Mouse (Mus musculus) frontal cortex, adult (tissue): ENCODE data around the gene Rreb1.
"Not testable (repeated sequence)": the region's sequence is repeated elsewhere in the genome, so short reads cannot be mapped to it uniquely, and the experiment has no call there.

Experiments used
- ATAC-seq: cut with Nextera tagmentation; 2 replicates; pipeline ENCODE4 v1.9.2; 2017; ENCODE audit warnings: mild to moderate bottlenecking, moderate library complexity, mixed read lengths; ENCODE audit not compliant: low TSS enrichment

Rreb1 gene

DNA sequence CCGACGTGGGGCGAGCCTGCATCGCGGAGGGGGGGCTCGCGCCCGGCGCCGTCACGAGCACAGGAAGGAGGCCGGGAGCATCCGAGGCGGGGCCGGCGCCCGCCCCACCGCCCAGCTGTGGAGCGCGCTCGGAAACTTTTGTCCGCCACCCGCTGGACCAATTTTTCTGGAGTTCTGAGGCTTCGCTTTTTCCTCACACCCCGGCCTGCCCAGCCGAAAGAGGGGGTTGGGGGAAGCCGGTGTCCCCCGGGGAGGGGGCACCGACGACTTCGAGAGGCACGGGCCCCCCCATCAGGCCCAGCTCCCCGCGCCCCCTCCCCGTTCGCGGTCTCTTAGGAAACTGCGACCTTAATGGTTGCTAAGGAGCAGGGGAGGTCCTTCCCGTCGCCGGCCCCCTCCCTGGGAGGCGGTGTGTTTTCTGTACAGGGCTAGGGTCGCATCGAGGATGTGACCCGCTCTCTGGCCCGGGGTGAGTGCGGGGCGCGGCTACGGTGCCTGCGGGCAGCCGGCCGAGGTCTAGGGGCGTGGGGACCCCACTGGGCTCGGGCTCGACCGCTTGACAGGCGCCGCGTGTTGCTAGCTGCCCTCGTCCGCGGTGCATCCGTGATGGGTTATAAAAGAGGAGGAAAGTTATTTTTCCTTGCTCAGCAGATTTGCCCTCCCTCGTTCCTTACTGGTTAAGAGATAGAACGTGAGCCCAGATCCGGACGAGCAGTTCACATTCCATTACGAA, 49.2 kb downstream of the Rreb1 start:
- ATAC-seq, result no peak

- ATAC-seq, result no peak
These were observed 49.9 kb downstream of the Rreb1 start for GRCm38 (mm10) chr13:37827996-37828579.

DNA sequence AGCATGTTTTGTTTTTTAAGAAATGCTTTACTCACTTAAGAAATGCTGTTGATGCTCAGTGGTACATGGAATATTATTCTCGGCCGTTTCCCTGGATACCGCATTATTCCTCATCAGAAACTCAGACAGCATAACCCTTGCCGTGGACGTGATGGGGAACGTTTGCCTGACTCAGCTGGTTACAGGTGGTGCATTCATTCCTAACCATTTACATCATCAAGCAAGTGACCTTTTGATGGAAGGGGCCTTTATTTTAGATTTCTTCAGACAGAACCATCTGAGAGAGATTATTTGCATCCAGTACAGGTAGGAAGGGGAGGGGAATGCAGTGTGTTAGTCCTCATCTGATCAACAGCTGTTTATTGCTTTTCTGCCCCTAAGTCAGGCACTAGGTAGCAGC, 50.7 kb downstream of the Rreb1 start:
- no peak for ATAC-seq

- ATAC-seq, result no peak
These were observed 52.1 kb downstream of the Rreb1 start for GRCm38 (mm10) chr13:37830256-37830655.

GRCm38 (mm10) chr13:37830874-37831311, 52.7 kb downstream of the Rreb1 start:
- no peak for ATAC-seq

GRCm38 (mm10) chr13:37832481-37832880, 54.3 kb downstream of the Rreb1 start:
- ATAC-seq, result no peak

- no peak for ATAC-seq
These were observed 55.3 kb downstream of the Rreb1 start for GRCm38 (mm10) chr13:37833500-37833899.

DNA sequence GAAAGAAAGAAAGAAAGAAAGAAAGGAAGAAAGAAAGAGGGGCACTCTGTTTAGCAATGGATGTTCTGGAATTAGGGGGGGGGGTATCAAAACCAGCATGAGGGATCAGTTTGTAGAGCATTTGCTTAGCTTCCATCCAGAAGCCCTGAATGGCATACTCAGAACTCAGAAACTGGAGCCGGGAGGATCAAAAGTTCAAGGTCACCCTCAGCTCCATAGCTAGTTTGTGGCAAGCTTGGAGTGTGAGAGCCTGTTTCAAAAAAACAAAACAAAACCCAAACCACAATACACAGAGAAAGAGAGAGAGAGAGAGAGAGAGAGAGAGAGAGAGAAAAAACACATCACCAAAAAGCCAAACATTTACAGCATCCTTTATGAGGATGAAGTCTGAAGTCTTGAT, 57.1 kb downstream of the Rreb1 start:
- no peak for ATAC-seq

DNA sequence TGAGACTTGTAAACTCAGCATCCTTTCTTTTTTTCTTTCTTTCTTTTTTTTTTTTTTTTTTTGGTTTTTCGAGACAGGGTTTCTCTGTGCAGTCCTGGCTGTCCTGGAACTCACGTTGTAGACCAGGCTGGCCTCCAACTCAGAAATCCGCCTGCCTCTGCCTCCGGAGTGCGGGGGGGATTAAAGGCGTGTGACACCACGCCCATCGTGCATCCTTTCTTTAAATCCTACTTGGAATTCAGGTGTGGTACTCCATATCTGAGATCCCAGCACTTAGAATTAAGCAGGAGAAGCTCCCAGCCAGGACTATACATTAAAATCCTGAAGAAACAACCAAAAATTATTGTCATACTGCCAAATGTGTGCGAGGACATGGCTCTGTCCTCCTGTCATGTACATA, 57.6 kb downstream of the Rreb1 start:
- ATAC-seq, result not testable (repeated sequence)

- no peak for ATAC-seq
These were observed 59.2 kb downstream of the Rreb1 start for GRCm38 (mm10) chr13:37837372-37837771.

DNA sequence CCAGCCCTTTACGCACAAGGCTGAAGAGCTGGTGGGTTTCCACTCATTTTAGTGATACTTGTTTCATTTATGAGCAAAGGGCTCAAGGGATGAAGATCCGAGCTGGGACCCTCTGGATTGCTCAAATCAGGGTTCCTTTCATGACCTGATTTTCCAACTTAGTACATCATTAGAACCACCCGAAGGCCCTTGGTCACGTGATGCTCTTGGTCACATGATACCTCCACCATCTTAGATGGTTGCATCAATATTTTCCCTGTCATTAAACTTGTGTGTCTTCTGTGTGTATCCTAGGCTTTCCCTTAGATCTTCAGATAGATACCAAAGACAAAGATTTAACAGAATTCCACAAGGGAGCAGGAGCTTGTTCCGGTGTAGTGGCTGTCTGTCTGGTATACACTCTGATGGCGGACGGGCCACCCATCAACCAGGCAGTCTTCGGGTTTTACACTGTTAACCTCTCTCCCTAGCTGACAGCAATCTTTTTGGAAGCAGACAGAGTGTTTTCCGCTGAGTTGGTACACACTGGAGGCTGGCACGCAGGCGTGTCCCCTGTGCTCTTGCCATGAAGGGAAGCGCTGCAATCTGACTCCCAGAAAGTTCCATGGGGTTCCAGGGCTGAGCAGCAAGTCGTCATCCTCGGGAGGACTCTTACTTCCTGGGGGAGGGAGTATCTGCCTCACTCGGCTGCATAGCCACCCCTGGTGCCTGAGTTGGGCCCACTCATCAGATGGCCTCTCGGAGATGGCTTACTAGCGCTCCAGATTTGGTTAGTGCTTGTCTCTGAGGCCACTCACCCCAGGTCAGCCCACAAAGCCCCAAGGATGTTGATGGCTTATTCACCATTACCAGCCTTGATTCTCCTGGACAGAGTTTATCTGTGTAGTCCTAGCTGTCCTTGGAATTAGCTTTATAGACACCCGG, 60.3 kb downstream of the Rreb1 start:
- no peak for ATAC-seq

- no peak for ATAC-seq
These were observed 65.0 kb downstream of the Rreb1 start for GRCm38 (mm10) chr13:37843241-37843640.

DNA sequence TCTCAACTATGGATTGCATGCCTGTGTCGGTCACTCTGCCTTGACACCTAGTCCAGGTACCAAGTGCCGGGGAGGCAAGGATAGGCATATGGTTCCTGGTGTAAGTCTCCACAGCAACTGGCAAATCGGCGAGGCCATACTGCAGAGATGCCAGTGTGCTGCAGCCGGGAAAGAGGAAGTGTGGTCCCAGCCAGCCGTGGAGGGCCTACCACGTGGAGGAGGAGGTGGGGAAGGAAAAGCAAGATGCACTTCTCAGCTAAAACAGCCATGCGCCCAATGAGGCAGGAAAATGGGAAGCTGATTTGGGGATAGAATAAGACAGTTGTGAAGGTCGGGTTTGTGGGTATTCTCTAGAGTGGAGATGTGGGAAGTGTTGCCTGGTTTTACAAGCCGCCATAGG, 65.6 kb downstream of the Rreb1 start:
- no peak for ATAC-seq

GRCm38 (mm10) chr13:37845156-37845555, 67.0 kb downstream of the Rreb1 start:
- no peak for ATAC-seq

GRCm38 (mm10) chr13:37845641-37846040, 67.4 kb downstream of the Rreb1 start:
- no peak for ATAC-seq

GRCm38 (mm10) chr13:37846507-37846906, 68.3 kb downstream of the Rreb1 start:
- ATAC-seq, result no peak

DNA sequence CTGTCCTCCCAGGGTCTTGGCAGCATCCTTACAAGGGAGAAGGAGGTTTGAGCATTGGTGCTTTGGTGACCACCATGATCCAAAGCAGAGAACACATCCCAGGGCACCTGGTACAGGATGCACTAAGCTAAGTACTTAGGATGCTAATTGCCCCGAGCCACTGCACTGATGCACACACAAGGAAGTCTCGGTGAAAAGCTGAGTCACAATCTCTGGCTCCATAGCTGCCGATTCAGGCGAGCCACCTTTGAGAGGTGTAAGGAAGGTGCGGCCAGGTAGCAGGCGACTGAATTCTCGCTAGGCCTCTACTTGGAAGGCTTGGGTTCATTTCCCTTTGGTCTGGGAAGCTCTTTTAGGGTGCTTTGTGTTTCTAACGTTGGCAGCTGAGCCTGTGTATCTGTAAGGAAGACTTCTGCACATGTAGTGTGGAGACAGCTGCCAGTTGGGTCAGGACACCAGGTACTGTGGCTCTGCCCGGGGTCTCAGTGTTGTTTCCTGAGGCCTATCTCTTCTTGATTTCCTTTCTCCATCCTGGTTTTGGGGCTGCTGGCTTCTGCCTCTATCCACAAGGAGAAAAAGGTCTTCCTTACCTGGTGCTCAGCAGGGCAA, 68.9 kb downstream of the Rreb1 start:
- no peak for ATAC-seq

- no peak for ATAC-seq
These were observed 69.6 kb downstream of the Rreb1 start for GRCm38 (mm10) chr13:37847601-37848358.

DNA sequence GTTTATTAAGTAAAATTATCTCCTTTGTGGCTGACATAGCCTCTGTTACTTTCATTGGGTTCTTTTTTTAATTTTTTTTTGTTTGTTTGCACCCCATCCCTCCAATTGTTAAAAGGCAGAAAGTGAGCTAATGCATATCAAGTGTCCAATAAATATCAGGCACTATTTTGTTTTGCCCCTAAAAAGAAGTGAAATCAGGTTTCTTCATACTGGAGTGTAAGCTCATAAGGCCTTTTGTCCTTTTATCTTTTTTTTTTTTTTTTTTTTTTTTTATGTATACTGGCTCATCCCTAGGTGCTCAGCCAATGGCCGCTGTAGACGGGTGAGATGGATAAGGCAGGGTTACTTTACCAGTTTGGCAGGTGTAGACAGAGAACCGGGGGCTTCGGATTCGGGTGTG, 70.2 kb downstream of the Rreb1 start:
- ATAC-seq, result no peak

DNA sequence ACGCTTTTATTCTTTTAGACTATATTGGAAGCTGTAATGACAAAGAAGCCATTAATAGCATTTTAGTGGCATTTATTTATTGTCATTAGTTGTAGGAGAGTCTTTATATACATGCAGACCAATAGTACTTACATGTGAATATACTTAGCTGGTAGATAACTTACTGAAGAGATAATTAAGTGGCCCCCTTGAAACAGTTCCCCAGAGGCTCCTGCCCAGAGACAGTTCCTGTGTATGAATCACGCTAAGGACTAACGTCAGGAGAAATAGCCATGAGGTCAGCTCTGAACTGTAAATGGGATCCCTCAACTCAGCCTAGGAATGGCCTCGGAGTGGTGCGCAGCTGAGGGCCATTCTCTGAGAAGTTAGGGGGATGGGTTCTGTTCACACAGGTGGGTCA, 73.4 kb downstream of the Rreb1 start:
- ATAC-seq, result no peak

DNA sequence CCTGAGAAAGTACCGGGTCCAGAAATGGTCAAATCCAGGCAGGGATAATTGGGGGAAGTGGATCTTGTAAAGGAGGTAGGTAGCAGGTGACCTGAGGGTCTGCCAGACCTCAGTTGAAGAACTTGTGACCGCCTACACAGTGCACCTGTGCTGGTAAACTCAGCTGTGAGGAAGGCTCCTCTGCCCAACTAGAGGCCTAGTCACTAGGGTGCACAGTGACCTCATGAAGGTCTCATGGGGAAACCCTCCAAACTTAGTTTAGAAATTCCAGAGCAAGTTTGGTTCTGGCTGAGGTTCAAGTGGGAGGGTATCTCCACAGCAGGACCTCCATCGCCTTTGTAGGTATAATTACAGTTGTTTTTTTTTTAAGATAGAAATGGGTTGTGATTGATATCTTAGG, 74.7 kb downstream of the Rreb1 start:
- no peak for ATAC-seq
